Mouse (Mus musculus) spleen, postnatal 4 days (tissue): ENCODE measurements around the gene Fyn.
A peak's percentile ranks its signal among the peaks of the same experiment; 100 is the strongest.

Experiments used
- DNase-seq, 2 experiments: peaks; one replicate each; pipeline ENCODE4 v3.0.0; 2022; ENCODE audit warnings: low spot score in 2 of 2

Gene Fyn

GRCm38 (mm10) chr10:39611234-39611633 is 242.6 kb downstream of the Fyn start:
- DNase-seq = no peak

GRCm38 (mm10) chr10:39612131-39612530 is 243.5 kb downstream of the Fyn start:
- no peak for DNase-seq

GRCm38 (mm10) chr10:39612633-39612988 is 244.0 kb downstream of the Fyn start, which contains the start of gene Traf3ip2:
Gene Traf3ip2 (plus strand): TSS chr10:39612934.
- no peak for DNase-seq

- peak; percentile 47 to 75 for DNase-seq
Observed at GRCm38 (mm10) chr10:39612989-39613831, 244.6 kb downstream of the Fyn start.

- no peak for DNase-seq
Observed at GRCm38 (mm10) chr10:39613973-39614372, 245.3 kb downstream of the Fyn start.

- no peak for DNase-seq
Observed at GRCm38 (mm10) chr10:39614676-39615075, 246.0 kb downstream of the Fyn start.
